Mouse (Mus musculus) megakaryocyte progenitor cell, adult 5-6 weeks (primary cell): ENCODE results near the gene Spx. TPM values are rescaled to one million over a fixed set of nuclear protein-coding genes. Genes with fewer than 3 reads are reported as not detected.

ENCODE experiments used
- ATAC-seq: replicated peaks from 2 replicates; pipeline ENCODE4 v1.8.0; 2016; ENCODE audit warnings: mild to moderate bottlenecking, moderate TSS enrichment, inconsistent platforms; ENCODE audit not compliant: poor library complexity
- total RNA-seq, 2 experiments: library from RNA; stranded (forward) in 1 of 2; stranded (reverse) in 1 of 2; fragments of 157-497, 149-512 nt in 1 of 2; fragments of 200-1000 nt in 1 of 2; gene quantifications; 2 replicates each; pipeline versions ENCODE4 v1.2.3 to v1.2.4; 2015 to 2017

Gene Spx
- total RNA-seq (2015) (not detected in 2 replicates), total RNA-seq (2017) (not detected in 2 replicates)

DNA sequence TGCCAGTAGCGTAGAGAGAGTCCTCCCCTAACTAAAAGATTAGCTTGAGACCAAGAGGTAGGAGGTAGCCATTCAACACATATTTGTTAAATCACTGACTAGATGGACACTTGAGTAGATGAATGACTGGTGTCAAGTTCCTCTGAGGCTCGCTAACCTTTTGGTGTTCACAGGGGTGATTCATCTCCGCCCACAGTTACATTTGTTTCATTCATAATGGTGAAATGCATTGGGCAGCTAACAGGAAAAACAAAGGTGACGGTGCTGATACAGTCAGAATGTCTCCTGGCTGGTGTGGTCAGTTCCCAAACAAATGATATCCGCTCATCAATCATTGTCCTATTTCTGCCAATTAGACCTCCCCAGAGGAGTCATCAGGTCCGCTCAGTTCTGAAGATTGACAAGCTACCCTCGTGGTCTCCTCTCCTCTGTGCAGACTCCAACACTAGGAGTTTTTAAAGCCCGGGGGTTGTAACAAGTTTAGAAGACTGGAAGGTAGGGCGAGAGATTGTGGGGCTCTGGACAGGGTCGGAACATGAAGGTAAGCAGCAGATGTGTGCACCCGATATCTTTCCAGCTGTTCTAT is at the start of gene Spx:
Gene Spx, plus strand, starts transcription at position 536 of the 586 bp plus-strand sequence.
- no peak for ATAC-seq

DNA sequence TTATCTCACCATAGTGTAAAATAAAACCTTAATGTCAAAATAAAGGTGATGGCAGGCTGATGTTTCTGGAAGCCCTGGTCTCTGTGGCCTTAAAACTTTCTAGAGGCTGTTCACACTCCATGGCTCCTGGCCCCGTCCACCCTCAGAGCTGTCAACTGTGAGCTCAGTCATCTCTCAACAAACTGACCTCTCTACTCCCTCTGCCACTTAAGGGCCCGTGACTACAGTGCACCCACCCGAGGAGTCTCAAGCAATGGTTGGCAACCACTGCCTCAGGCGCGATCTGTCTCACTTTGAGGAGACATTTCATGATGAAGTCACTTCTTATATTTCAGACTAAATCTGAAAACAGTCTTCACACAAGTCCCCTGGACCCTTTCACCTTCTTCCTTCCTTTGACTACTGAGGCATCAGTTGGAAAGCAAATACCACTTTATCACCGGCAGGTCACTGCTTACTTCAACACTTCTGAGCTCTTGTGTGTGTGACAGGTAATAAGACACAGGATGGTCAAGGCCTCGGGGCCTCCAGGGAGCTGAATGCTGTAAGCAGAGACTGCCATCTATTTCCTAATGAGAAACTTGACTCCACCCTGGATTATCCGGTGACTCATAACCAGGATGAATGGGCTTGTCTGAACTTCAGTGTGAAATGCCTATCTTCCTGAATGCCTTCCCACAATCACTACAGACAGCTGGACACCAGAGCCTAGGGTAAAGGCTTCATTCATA is 47.3 kb upstream of the Spx start:
- ATAC-seq = no peak

DNA sequence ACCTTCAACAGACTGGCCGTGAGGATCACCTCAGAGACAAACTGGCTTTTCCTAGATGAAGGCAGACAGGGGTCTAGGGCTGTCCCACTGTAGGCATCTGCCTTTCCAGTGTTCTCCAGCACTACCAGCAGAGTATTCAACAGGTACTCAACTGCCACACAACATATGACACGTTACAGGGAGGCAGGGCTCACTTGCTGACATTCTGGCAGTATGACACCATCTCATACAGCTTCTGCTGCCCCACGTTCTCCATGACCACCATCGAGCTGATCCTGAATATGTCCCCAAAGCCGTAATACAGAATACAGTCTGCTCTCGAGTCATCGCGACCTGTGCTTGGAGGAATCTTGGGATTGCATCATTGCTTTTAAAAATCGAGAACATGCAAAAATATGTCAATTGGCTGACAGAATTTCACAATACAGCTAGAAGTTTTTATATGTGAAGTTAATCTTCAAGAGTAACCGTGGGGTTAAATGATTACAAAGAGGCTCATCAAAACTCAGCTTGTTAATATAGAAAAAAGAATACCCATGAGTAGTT is 46.7 kb upstream of the Spx start:
- no peak for ATAC-seq

DNA sequence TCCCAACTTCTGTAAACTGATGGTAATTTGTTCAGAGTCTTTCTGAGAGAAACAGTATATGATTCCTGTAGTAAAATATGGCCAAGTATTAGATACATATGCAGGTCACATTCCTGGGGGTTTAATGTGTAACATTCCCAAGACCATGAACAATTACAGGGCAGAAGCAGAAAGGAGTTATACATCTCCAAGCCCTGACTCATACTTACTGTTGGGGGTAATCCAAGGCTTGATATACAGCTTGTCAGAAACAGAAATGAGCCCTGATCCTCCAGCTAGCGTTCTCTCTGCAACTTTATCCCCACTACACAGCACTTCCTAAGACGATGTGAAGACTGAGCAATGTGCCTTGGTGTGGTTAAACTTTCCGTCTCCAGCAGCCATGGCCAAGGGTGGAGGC is 45.7 kb upstream of the Spx start:
- ATAC-seq = no peak

DNA sequence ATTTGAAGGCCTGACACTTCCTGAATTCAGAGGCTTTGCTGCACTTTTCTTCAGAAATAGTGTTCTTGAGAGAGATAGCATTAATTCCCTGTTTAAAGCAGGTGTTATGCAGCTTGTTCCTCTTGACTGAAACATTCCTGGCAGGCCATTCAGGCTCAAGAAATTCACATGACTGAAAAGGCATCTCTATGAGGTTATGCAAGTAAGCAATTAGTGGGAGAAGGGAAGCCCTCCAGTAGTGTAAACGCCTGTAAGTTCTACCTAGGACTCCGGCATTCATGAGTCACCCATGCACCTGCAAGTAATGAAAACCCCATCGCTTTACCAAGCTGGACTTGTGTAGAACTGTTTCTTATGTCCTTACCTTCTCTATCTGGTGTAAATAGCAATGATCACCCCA is 43.7 kb upstream of the Spx start:
- no peak for ATAC-seq

DNA sequence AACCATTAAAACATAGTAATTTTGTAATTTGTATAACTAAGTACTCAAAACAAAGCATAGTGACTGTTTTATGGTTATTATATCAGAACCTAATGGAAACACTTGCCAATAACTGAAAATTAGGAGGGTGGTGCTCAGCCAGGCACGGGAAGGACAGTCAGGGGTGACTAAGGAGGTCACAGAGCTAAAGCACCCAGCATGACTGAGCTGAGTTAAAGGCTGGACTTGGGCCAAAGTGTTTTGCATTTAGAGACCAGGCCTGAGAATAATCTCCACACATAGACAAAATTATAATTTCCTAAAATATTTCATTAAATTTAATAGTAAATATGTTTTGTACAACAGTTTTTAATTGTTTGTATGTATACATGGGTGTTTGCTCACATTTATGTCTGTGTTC is 36.2 kb upstream of the Spx start:
- no peak for ATAC-seq

DNA sequence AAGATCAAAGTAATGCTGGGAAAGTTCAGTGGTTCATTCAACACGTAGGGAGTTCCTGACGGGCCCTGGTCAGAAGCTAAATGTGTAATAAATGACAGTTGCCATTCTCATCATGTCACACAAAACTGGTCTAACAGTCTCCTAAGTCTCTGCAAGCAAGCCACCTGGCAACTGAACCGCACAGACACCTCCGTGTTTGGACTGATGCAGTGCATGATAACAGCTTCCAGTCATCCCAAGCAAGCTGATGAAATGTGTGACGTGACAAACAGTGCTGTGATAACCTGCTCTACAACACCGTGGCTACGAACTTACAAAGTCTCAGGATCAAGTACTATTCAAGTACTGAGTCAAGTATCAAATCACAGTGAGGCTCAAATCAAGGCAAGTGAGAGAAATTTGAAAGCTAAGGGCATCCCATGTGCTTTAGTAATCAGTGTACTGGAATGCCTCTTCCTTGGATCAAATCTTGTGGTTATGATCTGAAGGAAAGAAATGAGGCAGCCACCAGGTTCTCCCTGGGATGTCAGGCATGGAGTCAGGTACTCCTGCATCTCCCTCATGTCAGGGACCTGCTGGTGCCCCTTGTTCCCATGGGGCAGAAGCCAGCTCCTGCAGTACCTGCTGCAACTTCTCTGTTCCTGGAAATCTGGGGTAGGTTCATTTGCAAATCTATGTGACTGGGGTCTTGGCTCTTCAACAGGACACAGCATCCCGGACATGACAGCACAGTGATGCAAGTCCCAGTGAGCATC is 34.5 kb upstream of the Spx start:
- no peak for ATAC-seq

DNA sequence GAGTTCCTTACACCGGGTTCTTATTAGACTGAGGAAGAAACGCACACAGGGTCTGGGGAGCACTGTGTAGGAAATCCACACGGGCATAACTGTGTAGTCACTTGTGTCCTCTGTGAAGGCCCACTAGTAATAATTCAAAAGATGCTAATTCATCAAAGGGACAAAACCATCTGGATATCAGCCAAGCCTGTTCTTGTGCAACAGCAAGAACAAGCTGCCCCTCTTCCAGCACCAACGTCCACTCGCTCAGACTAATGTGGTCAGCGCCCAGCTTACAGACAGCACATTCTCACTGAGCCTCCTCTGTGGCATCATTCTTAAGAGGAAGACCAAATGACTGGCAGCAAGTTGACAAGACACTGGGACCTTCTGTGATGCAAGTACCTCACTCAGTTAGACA is 33.3 kb upstream of the Spx start:
- ATAC-seq = 0 out of 2 replicates have a peak, but pooled peaks have one; percentile 21

DNA sequence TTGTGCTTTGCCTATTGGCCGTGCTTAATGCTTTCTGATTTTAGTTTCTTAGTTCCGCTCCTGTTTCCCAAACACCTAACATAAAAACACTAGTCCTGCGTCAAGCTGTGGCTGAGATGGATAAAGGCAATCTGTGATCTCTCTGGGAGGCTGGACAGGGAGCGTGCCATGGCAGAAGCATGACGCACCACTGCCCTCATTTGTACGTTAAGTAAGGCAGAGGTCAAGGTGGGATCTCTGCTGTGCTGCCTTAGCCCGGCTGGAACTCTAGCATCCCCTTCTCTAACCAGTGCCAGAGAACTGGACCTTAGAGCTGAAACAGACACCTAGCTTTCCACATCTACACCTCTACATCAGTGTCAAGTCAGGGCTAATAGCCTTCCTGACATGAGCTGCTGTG is 31.6 kb upstream of the Spx start:
- ATAC-seq = no peak

DNA sequence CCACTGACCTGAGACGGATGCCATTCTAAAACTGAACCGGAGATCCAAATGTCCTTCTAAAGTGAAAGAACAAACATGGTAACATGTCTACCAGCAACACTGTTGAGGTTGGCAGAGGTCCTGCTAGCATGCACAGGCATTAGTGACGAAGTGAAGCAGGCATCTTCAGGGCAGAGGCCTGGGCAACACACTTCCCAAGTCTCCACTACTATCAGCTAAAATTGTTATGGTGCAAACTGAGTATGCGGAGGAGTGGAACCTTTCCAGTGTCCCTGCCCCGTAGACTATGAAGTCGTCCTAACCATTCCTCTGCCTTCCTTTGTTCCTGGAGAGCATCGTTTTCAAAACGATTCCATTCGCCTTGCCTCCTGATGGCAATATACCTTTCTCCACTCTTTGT is 28.7 kb upstream of the Spx start:
- ATAC-seq = no peak

DNA sequence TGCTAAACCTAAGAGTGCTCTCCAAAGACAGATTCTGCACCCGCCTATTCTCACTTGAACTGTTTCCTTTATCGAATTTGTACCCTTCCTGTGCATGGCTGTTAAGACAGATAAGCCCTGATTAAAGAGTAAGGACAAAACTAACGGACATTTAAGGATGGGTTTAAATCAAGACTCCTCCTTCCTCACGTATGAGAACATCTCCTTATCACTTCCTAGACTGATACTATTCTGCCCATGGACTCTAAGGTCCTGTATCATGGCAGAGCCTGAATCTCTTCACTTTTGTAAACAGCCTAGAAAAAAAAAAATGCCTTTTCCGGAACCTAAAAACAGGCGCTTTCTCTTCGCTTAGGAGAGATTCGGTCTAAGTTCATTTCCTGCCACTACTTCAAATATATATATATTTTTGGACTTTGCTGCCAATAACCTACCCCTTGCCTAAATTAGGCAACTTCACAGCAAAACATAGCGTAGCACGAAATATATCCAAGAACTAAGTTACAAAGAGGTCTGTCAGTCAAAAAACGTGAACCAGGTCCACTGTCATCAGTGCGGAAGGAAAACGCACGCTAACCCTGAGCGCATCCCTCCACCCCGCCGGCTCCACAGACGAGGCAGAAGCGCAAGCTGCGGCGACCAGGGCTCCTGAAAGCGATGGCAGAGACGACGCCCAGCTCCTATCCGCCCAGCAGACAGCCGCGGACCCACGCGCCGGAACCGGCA is 26.8 kb upstream of the Spx start:
- peak; percentile 47 for ATAC-seq

DNA sequence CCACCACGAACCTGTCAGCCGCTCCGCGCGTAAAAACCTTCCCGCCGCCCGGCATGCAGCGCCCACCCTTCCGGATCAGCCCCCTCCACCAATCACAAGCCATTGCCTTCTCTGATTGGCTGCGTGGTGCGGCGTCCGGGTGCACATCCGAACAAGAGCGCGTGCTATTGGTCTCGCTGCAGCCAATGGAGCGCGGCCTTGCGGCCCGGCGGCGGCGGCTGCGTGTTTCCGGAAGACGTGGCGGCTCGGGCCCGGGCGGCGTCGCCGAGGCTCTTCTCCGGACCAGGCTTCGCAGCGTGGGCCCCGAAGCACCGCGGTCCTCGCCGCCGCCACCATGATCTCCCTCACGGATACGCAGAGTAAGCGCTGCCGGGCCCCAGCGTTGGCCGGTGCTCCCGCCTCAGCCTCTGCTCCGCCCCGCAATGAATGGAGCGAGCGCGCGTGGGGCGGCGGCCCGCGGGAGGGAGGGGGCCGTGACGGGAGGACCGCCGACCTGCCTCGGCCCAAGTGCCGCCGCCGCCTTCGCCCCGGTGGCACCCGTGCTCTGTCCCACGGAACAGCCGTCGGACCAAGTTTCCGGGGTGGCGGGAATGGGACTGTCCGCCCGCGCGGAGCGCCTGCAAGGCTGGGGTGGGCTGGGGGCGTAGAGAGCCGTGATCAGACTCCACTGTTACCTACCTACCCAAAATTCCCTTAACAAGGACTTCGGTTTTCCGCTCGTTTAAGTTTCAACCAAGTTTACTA is 26.1 kb upstream of the Spx start, which contains the start of the genes Recql and Golt1b:
Gene Recql, minus strand, starts transcription at position 77 of the 744 bp plus-strand sequence.
Gene Golt1b, plus strand, starts transcription at position 211 of the 744 bp plus-strand sequence.
- ATAC-seq = peak; percentile 91

DNA sequence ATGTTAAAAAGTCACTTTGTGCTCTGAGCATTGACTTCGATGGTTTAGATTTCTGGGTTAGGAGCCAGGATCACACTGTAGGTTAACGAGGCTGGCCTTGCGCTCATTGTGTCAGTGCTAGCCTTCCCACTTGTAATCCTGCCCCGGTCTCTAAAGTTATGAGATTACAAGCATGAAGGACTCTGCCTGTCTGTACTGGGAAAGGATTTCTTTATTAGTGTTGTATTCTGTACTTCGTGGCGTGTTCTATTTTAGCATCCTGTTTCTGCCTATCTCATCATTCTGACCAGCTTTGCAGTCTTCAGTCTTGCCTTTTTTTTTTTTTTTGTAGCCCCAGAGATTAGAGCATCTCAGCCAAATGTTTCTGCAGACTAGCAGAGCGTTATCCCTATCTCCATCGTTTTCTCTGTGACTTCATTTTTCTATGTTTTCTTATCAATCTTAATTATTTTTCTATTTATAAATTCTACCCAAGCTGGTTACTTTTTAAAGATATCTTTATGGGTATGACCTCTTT is 25.4 kb upstream of the Spx start:
- ATAC-seq = no peak

DNA sequence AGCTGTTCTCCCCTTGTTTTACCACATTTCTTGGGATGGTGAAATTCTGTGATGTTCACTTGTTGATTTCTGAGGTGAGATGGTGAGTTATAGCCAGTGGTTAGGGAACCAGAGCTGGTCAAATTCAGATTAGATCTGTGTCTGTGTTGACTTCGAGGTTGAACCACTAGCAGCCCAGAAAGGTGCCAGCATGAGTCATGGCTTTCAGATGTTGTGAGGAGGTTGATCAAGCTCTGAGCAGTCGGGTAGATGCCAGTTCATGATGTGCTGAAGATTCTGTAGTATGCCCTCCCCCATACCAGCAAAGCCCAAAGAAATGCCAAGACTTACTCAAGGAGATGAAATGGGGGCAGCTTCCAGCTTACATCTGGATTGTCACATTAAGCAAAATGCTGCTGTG is 24.1 kb upstream of the Spx start:
- ATAC-seq = no peak

DNA sequence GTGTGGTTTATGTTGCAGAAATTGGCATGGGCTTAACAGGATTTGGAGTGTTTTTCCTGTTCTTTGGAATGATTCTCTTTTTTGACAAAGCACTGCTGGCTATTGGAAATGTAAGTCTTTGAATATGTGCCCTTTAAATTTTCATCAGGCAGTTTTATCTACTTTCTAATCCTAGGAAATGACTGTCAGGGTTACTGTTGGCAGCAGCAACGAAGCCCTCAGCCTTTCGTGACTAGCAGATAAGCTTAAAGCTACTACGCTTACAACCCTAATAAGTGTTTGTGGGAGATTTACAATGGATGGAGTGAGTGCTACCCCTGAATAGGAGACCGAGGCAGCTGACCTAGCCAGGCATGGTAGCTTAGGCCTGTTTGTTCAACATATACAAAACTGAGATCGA is 20.9 kb upstream of the Spx start:
- ATAC-seq = peak; percentile 47

DNA sequence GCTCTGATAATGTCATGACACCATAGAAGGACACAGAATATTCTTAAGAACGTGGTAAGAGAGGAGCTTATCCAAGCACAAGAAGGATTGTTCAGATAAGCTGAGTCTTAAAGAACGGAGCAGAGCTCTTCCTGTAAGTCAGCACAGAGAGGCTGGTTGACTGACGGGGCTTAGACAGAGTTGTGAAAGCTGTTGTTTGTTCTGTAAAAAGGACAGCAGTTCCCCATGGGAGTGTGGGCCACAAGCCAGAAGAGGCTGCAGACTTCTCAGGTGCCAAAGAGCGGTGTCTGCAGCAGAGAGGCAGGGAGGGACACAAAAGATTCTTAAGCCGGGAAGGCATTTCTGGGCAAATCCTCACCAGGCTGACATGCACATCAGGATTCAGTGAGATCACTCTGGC is 18.6 kb upstream of the Spx start:
- peak; percentile 39 for ATAC-seq

DNA sequence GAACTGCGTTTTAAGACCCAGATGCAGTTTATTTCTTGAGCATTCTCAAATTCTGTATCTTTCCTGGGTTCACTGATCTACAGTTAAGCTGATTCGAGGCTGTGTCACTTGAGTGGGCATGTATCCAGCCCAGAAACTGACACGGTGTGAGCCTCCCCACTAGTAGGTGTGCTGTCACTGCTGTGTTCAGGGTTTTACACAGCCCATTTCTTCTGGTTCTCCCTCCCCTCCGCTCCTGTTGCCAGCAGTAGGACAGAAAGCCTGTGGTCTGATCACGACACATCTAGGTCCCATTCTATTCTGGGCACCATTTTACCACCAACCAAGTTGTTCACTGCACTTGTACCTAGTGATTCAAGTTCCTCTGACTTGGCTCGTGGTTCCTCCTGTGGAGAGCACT is 17.5 kb upstream of the Spx start:
- ATAC-seq = no peak

DNA sequence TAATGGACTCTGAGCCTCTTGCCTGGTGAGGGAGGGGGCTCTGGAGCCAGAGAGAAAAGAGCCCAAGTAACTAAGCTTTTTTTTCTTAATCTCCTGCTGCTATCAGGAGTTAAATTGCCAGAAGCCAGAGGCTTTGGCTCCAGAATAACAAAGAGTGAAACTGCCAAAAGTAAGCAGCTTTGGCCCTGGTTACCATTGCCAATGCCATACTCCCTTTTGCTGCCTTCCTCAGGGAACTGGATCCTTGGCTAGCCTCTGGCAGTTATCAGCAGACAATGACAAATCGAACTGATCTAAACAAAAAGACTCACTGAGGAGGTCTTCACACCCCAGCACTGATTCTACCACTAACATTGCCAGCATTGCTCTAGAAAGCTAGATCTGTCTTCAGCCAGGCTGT is 2.1 kb upstream of the Spx start:
- ATAC-seq = no peak

DNA sequence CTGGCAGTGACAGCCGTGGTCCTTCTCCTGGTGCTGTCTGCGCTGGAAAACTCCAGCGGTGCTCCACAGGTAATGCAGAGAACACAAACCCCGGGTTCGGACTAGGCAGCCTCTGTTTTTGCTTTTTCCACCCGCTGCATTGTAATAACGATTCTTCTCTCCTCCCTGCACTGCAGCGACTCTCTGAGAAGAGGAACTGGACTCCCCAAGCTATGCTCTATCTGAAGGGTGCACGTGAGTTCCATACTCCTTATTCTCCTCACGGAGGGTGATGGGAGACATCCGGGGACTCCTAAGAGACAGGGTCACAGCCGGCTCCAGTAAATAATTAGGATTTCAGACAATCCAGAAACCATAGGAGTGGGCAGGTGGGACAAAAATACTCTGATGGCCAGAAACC is 604 bp downstream of the Spx start:
- peak; percentile 62 for ATAC-seq

DNA sequence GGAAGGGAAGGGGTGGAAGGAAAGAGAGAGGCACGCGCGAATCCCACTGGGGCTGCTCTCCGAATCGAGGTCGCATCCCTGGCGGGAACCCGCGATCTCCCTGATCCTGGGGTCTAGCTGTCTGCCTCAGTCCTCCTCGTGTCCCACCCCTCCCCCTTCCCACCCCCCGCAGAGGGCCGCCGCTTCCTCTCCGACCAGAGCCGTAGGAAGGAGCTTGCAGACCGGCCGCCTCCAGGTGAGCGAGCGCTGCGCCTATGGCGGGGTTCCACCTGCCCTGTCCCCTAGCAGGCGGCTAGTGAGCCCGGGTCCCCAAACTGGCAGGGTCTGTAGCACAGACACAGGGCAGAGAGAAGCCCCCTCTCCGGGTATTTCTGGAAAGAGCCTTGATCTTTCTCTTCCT is 1.4 kb downstream of the Spx start:
- no peak for ATAC-seq
